Mouse (Mus musculus): Measurements from ENCODE around the gene Snx5.

- no peak for TF ChIP-seq CTCF (IDR thresholded peaks at IDR 0.05; ENCODE audit: low read depth, low read length)
- TF ChIP-seq POLR2A (IDR thresholded peaks at IDR 0.05; ENCODE audit: insufficient read depth, low read length) = no peak
Measured at GRCm38 (mm10) chr2:144262837-144263236, 7.9 kb downstream of the Snx5 start.
